Mouse (Mus musculus) intestine, postnatal 0 days (tissue): ENCODE measurements around the gene Dtd1. TPM values are rescaled to one million over a fixed set of nuclear protein-coding genes. Genes with fewer than 3 reads are reported as not detected.

Experiments
- ATAC-seq: fragments of 200-750 bp; cut with Nextera tagmentation; 2 replicates; pipeline ENCODE4 v1.8.0; 2017; ENCODE audit warnings: mild to moderate bottlenecking, moderate TSS enrichment, moderate library complexity
- H3K27ac ChIP-seq: fragments of 300-500 bp; sonication (generic); 2 replicates; pipeline ENCODE4 v1.5.1; 2014; ENCODE audit warnings: mild to moderate bottlenecking, low read depth, low read length, moderate library complexity
- H3K27me3 ChIP-seq: fragments of 300-500 bp; sonication (generic); replicated peaks from 2 replicates; pipeline ENCODE4 v1.6.1; 2014; ENCODE audit warnings: low read length, mixed read lengths; ENCODE audit not compliant: control insufficient read depth, insufficient read depth
- H3K36me3 ChIP-seq: fragments of 300-500 bp; sonication (generic); 2 replicates; pipeline ENCODE4 v1.6.1; 2014; ENCODE audit warnings: mild to moderate bottlenecking, moderate library complexity; ENCODE audit not compliant: control insufficient read depth, insufficient read depth
- H3K4me1 ChIP-seq: fragments of 300-500 bp; sonication (generic); replicated peaks from 2 replicates; pipeline ENCODE4 v1.6.1; 2014; ENCODE audit warnings: antibody characterized with exemption, low read length, mixed read lengths; ENCODE audit not compliant: control insufficient read depth, insufficient read depth
- H3K4me2 ChIP-seq: fragments of 300-500 bp; sonication (generic); replicated peaks from 2 replicates; pipeline ENCODE4 v1.6.1; 2014; ENCODE audit warnings: low read depth, mild to moderate bottlenecking, moderate library complexity
- H3K4me3 ChIP-seq: fragments of 300-500 bp; sonication (generic); 2 replicates; pipeline ENCODE4 v1.5.1; 2014; ENCODE audit warnings: low read depth, low read length
- H3K9ac ChIP-seq: fragments of 300-500 bp; sonication (generic); 2 replicates; pipeline ENCODE4 v1.6.1; 2014; ENCODE audit warnings: mild to moderate bottlenecking, low read depth, low read length
- H3K9me3 ChIP-seq: fragments of 300-500 bp; sonication (generic); 2 replicates; pipeline ENCODE4 v1.6.1; 2016; ENCODE audit warnings: mixed run types; ENCODE audit not compliant: control insufficient read depth
- CTCF ChIP-seq: sonication (generic); IDR thresholded peaks from 2 replicates; pipeline ENCODE4 v1.5.1; 2016; ENCODE audit warnings: low read depth, mild to moderate bottlenecking, control low read depth, antibody characterized with exemption, moderate library complexity
- WGBS: fragments of 180-500 bp; shearing (Covaris S2); extraction: QIAGEN DNeasy Blood & Tissue Kit; methylation state at CpG from one replicate; pipeline ENCODE4 v1.1.7; 2014; 5-methylcytosine and 5-hydroxymethylcytosine counted together
- microRNA-seq: library from miRNA; unstranded; fragments of <30 nt; microRNA quantifications from one replicate; pipeline ENCODE4, GENCODE M21; 2016
- polyA plus RNA-seq: library from polyadenylated mRNA; unstranded; fragments of >200 nt; fragmentation: Nextera tagmentation; extraction: Ambion mirVana; gene quantifications from 2 replicates; pipeline ENCODE4 v1.2.1, GENCODE M21; 2015

The Dtd1 gene
- polyA plus RNA-seq, 1 experiment from 2014 or later, result 31.6 TPM

DNA sequence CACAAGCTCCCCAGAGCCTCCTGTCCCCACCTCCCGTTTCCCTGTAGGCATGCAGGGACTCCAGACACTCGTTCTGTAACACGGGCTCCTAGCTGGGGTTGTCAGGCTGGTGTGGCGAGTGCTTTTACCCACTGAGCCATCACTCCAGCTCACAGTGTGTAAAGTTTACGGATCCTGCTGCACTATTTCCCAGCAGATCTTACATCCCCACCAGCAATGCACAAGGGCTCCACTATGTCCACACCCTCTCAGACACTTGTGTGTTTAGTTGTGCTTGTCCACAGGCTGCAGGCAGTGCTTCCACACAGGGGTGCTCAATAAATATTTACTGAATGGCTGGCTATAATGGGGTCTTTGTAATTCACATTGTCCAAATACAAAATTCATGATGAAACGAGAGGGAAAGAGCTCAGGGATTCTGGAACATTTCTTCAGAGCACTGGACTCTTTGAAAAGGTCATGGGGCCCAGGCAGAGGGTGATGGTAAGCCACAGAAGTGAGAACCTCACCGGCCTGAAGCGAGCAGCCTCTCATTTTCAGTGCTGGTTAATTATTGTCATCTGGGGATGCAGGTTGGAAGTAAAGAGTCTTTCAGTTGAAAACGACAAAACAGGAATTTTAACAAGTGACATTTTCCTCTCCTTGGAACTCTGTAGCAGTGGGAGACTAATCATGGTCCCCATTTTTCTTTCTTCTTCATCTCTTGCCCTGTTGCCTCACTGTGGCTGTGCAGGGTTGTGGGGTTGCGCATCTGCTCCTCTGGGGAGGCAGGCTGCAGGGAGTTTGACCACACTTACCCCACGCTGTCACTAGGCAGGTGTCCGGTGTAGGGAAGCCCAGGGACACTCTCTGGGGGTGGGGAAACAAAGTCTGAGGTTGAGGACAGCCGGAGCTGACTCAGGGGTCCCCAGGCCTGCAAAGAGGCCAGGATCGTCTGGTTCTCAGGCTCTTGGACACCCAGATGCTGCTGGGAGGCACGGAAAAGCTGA lies 208.4 kb downstream of the Dtd1 start:
- no peak for TF ChIP-seq CTCF
- no peaks in the 10 kb centered on the region for H3K27me3 ChIP-seq
- ATAC-seq, result no peak
- no peaks in the 10 kb centered on the region for H3K36me3 ChIP-seq
- 43% methylated on average over 15 of the region's 15 CpGs for WGBS
- no peaks in the 10 kb centered on the region for H3K9me3 ChIP-seq
- no peak overlapping the region for H3K4me2 ChIP-seq
- no peak overlapping the region for H3K9ac ChIP-seq
- H3K4me3 ChIP-seq, result no peak overlapping the region
- H3K27ac ChIP-seq, result no peak overlapping the region
- H3K4me1 ChIP-seq, result no peaks in the 10 kb centered on the region

Small RNA genes lying within 50 kb of the gene (microRNA-seq; reads per million reads assigned to microRNA genes)
- not detected for gene Gm24823

Other genes starting within 250 kb of the Dtd1 start
- 34.9 and 40.9 TPM in 2 replicates for gene Kat14, start 230.9 kb upstream of the Dtd1 start, polyA plus RNA-seq
- gene Pet117, start 230.9 kb upstream of the Dtd1 start, polyA plus RNA-seq, result 8.0 and 12.4 TPM in 2 replicates
- 0.30 and 0.47 TPM in 2 replicates for gene Dzank1, start 72.5 kb upstream of the Dtd1 start, polyA plus RNA-seq
- gene Polr3f, start 72.2 kb upstream of the Dtd1 start, polyA plus RNA-seq, result 6.7 and 8.1 TPM in 2 replicates
- 17.6 and 18.3 TPM in 2 replicates for gene Rbbp9, start 49.0 kb upstream of the Dtd1 start, polyA plus RNA-seq
- gene Sec23b, start 43.7 kb upstream of the Dtd1 start, polyA plus RNA-seq, result 69.1 and 72.4 TPM in 2 replicates
- 48.0 and 51.8 TPM in 2 replicates for gene Smim26, start 5.8 kb upstream of the Dtd1 start, polyA plus RNA-seq
- not detected in 2 replicates for gene Scp2d1, start 223.8 kb downstream of the Dtd1 start, polyA plus RNA-seq